Mouse (Mus musculus) heart, embryonic 15.5 days (tissue): Measurements from ENCODE around the gene Wnt10b. TPM values are rescaled to one million over a fixed set of nuclear protein-coding genes. Genes with fewer than 3 reads are reported as not detected.

ENCODE experiments used
- ATAC-seq: fragments of 200-750 bp; cut with Nextera tagmentation; replicated peaks from 2 replicates; pipeline ENCODE4 v1.8.0; 2017; ENCODE audit warnings: low read depth, moderate TSS enrichment; ENCODE audit not compliant: insufficient number of reproducible peaks, insufficient read depth, low FRiP score
- H3K27ac ChIP-seq: fragments of 300-500 bp; sonication (generic); 2 replicates; pipeline ENCODE4 v1.5.1; 2015; ENCODE audit warnings: mild to moderate bottlenecking, inconsistent platforms
- H3K27me3 ChIP-seq: fragments of 300-500 bp; sonication (generic); 2 replicates; pipeline ENCODE4 v1.6.1; 2015; ENCODE audit warnings: inconsistent platforms
- H3K36me3 ChIP-seq: fragments of 300-500 bp; sonication (generic); 2 replicates; pipeline ENCODE4 v1.6.1; 2015; ENCODE audit warnings: mild to moderate bottlenecking, inconsistent platforms
- H3K4me1 ChIP-seq: fragments of 300-500 bp; sonication (generic); replicated peaks from 2 replicates; pipeline ENCODE4 v1.6.1; 2015; ENCODE audit warnings: inconsistent platforms
- H3K4me2 ChIP-seq: fragments of 300-500 bp; sonication (generic); 2 replicates; pipeline ENCODE4 v1.6.1; 2015; ENCODE audit warnings: inconsistent platforms, mild to moderate bottlenecking, moderate library complexity
- H3K4me3 ChIP-seq: fragments of 300-500 bp; sonication (generic); 2 replicates; pipeline ENCODE4 v1.5.1; 2015; ENCODE audit warnings: mild to moderate bottlenecking, inconsistent platforms
- H3K9ac ChIP-seq: fragments of 300-500 bp; sonication (generic); 2 replicates; pipeline ENCODE4 v1.6.1; 2015; ENCODE audit warnings: mild to moderate bottlenecking, inconsistent platforms
- H3K9me3 ChIP-seq: fragments of 300-500 bp; sonication (generic); replicated peaks from 2 replicates; pipeline ENCODE4 v1.6.1; 2016; ENCODE audit warnings: inconsistent platforms
- WGBS: fragments of 180-500 bp; shearing (Covaris S2); methylation state at CpG from one replicate; pipeline ENCODE4 v1.1.7; 2015; ENCODE audit warnings: mixed read lengths; 5-methylcytosine and 5-hydroxymethylcytosine counted together
- polyA plus RNA-seq: library from polyadenylated mRNA; unstranded; fragments of >200 nt; fragmentation: Nextera tagmentation; extraction: Ambion mirVana; gene quantifications from 2 replicates; pipeline ENCODE4 v1.2.1, GENCODE M21; 2015

Wnt10b gene
- polyA plus RNA-seq, 1 experiment from 2014 or later, result not detected

GRCm38 (mm10) chr15:98781166-98781565 lies 3.2 kb upstream of the Wnt10b start:
- Histone ChIP-seq H3K4me1 (peaks cover 36% of the 10 kb centered on the region), H3K36me3 (no peaks in the 10 kb centered on the region), H3K27me3 (peaks cover 67% of the 10 kb centered on the region), H3K4me3 (no peak overlapping the region), H3K27ac (no peak overlapping the region), H3K9ac (no peak overlapping the region), H3K4me2 (no peak overlapping the region), H3K9me3 (no peaks in the 10 kb centered on the region)
- WGBS, result 32% methylated on average over 6 of the region's 6 CpGs
- no peak for ATAC-seq

GRCm38 (mm10) chr15:98780573-98780972 lies 2.6 kb upstream of the Wnt10b start:
- 6% methylated on average over 13 of the region's 13 CpGs for WGBS
- no peaks in the 10 kb centered on the region for H3K9me3 ChIP-seq
- H3K36me3 ChIP-seq, result no peaks in the 10 kb centered on the region
- no peak overlapping the region for H3K27ac ChIP-seq
- no peak; the same call in 1 of the 2 replicates for ATAC-seq
- H3K4me1 ChIP-seq, result peaks cover 41% of the 10 kb centered on the region
- no peak overlapping the region for H3K4me3 ChIP-seq
- no peak overlapping the region for H3K4me2 ChIP-seq
- no peak overlapping the region for H3K9ac ChIP-seq
- H3K27me3 ChIP-seq, result peaks cover 70% of the 10 kb centered on the region

- no peak for ATAC-seq
- WGBS, result 11% methylated on average over 8 of the region's 8 CpGs
These were observed 2.1 kb upstream of the Wnt10b start for GRCm38 (mm10) chr15:98780075-98780474.

GRCm38 (mm10) chr15:98778806-98779205 lies 856 bp upstream of the Wnt10b start:
- Histone ChIP-seq H3K4me2 (peak overlapping the region; percentile 66; the same call in 1 of the 2 replicates), H3K4me1 (peaks cover 45% of the 10 kb centered on the region), H3K27ac (no peak overlapping the region), H3K27me3 (peaks cover 88% of the 10 kb centered on the region), H3K36me3 (no peaks in the 10 kb centered on the region), H3K9ac (no peak overlapping the region), H3K4me3 (peak overlapping the region; percentile 39; the same call in 1 of the 2 replicates), H3K9me3 (no peaks in the 10 kb centered on the region)
- no peak for ATAC-seq
- WGBS, result 5% methylated on average over 6 of the region's 11 CpGs

More at GRCm38 (mm10) chr15:98780075-98780474, 2.1 kb upstream of the Wnt10b start:
- no peak overlapping the region for H3K4me2 ChIP-seq
- peaks cover 75% of the 10 kb centered on the region for H3K27me3 ChIP-seq
- no peak overlapping the region for H3K9ac ChIP-seq
- H3K4me1 ChIP-seq, result peaks cover 41% of the 10 kb centered on the region
- H3K4me3 ChIP-seq, result no peak overlapping the region
- H3K9me3 ChIP-seq, result no peaks in the 10 kb centered on the region
- no peaks in the 10 kb centered on the region for H3K36me3 ChIP-seq
- H3K27ac ChIP-seq, result no peak overlapping the region

GRCm38 (mm10) chr15:98778191-98778770 lies 331 bp upstream of the Wnt10b start:
- no peak overlapping the region for H3K27ac ChIP-seq
- peak overlapping the region; percentile 66 for H3K4me2 ChIP-seq
- no peaks in the 10 kb centered on the region for H3K9me3 ChIP-seq
- peak overlapping the region; percentile 39 for H3K4me3 ChIP-seq
- H3K27me3 ChIP-seq, result peaks cover 93% of the 10 kb centered on the region
- H3K9ac ChIP-seq, result 0 out of 2 replicates have a peak overlapping the region, but pooled peaks have one; percentile 31
- ATAC-seq, result no peak
- 2% methylated on average over 25 of the region's 25 CpGs for WGBS
- H3K4me1 ChIP-seq, result peaks cover 46% of the 10 kb centered on the region
- no peaks in the 10 kb centered on the region for H3K36me3 ChIP-seq

- H3K4me1 ChIP-seq, result peaks cover 58% of the 10 kb centered on the region
- ATAC-seq, result no peak
- peak overlapping the region; percentile 39 for H3K4me3 ChIP-seq
- H3K27me3 ChIP-seq, result peaks cover 100% of the 10 kb centered on the region
- no peak overlapping the region for H3K27ac ChIP-seq
- H3K36me3 ChIP-seq, result no peaks in the 10 kb centered on the region
- peak overlapping the region; percentile 66 for H3K4me2 ChIP-seq
- H3K9ac ChIP-seq, result no peak overlapping the region
- H3K9me3 ChIP-seq, result no peaks in the 10 kb centered on the region
- 4% methylated on average over 19 of the region's 19 CpGs for WGBS
These were observed 839 bp downstream of the Wnt10b start for GRCm38 (mm10) chr15:98777005-98777616.

- peak; percentile 69 for ATAC-seq
- peak overlapping the region; percentile 28 for H3K9ac ChIP-seq
These were observed 1.5 kb downstream of the Wnt10b start for GRCm38 (mm10) chr15:98776280-98777004.

GRCm38 (mm10) chr15:98775533-98775932 lies 2.4 kb downstream of the Wnt10b start:
- Histone ChIP-seq H3K27ac (no peak overlapping the region), H3K36me3 (no peaks in the 10 kb centered on the region), H3K9me3 (no peaks in the 10 kb centered on the region), H3K4me3 (no peak overlapping the region), H3K4me2 (no peak overlapping the region), H3K27me3 (peaks cover 99% of the 10 kb centered on the region), H3K4me1 (peaks cover 61% of the 10 kb centered on the region), H3K9ac (no peak overlapping the region)
- ATAC-seq, result no peak
- WGBS, result 11% methylated on average over 5 of the region's 5 CpGs

More at GRCm38 (mm10) chr15:98776280-98777004, 1.5 kb downstream of the Wnt10b start:
- H3K4me1 ChIP-seq, result peaks cover 62% of the 10 kb centered on the region
- peak overlapping the region; percentile 39 for H3K4me3 ChIP-seq
- no peaks in the 10 kb centered on the region for H3K36me3 ChIP-seq
- peaks cover 100% of the 10 kb centered on the region for H3K27me3 ChIP-seq
- 2% methylated on average over 62 of the region's 62 CpGs for WGBS
- peak overlapping the region; percentile 66 for H3K4me2 ChIP-seq
- no peak overlapping the region for H3K27ac ChIP-seq
- no peaks in the 10 kb centered on the region for H3K9me3 ChIP-seq

- 21% methylated on average over 15 of the region's 15 CpGs for WGBS
- H3K9me3 ChIP-seq, result no peaks in the 10 kb centered on the region
- H3K27ac ChIP-seq, result no peak overlapping the region
- H3K4me2 ChIP-seq, result no peak overlapping the region
- ATAC-seq, result no peak
- no peaks in the 10 kb centered on the region for H3K36me3 ChIP-seq
- no peak overlapping the region for H3K4me3 ChIP-seq
- H3K27me3 ChIP-seq, result peaks cover 98% of the 10 kb centered on the region
- H3K4me1 ChIP-seq, result peaks cover 55% of the 10 kb centered on the region
- peak overlapping the region; percentile 25 for H3K9ac ChIP-seq
These were observed 3.9 kb downstream of the Wnt10b start for GRCm38 (mm10) chr15:98774096-98774495.

- Histone ChIP-seq H3K4me3 (peak overlapping the region; percentile 48), H3K4me2 (peak overlapping the region; percentile 76), H3K4me1 (peaks cover 41% of the 10 kb centered on the region), H3K9ac (peak overlapping the region; percentile 50), H3K9me3 (no peaks in the 10 kb centered on the region), H3K27me3 (peaks cover 93% of the 10 kb centered on the region), H3K36me3 (no peaks in the 10 kb centered on the region), H3K27ac (no peak overlapping the region)
- no peak for ATAC-seq
- WGBS, result 3% methylated on average over 36 of the region's 36 CpGs
These were observed 5.3 kb downstream of the Wnt10b start for GRCm38 (mm10) chr15:98772511-98773211.
